Mouse (Mus musculus) adrenal gland, postnatal 10 days (tissue): ENCODE results near the gene Gtsf2. TPM values are rescaled to one million over a fixed set of nuclear protein-coding genes. Genes with fewer than 3 reads are reported as not detected.

Source experiments
- DNase-seq: peaks from one replicate; pipeline ENCODE4 v3.0.0; 2021; ENCODE audit warnings: mixed read lengths
- total RNA-seq, 2 experiments: library from RNA; stranded (reverse); gene quantifications; 2 replicates each; pipeline ENCODE4 v1.2.3; 2021

Gene Gtsf2
- total RNA-seq, 2 experiments from 2014 or later: not detected

DNA sequence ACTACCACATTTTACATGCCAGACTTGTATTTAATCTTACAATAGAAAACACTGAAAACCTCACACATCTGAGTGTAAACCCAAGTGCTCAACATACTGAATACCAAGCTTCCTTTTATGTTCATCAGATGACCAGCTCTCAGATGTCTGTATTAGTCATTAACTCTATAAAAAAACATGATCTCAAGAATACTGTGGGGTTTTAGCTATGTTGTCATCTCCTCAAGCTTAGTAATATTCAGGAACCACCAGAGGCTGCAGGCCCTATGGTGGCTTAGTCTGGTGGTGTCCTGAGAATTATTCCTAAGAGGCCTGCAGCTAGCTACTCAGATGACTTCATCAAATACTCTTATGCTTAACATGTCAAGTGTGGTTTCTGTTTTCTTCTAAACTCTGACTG lies 54.7 kb downstream of the Gtsf2 start:
- no peak for DNase-seq

Other genes with a start within 250 kb of the Gtsf2 start
- 10 to 100 TPM; 66.6 to 85.8 TPM for gene Cbx5, start 208.7 kb downstream of the Gtsf2 start, total RNA-seq
- gene Hnrnpa1, start 208.0 kb downstream of the Gtsf2 start, total RNA-seq: 100 to 1,000 TPM; 248 to 299 TPM
- 1 to 10 TPM; 3.2 to 4.3 TPM for gene Nfe2, start 190.1 kb downstream of the Gtsf2 start, total RNA-seq
- gene Copz1, start 175.8 kb downstream of the Gtsf2 start, total RNA-seq: 100 to 1,000 TPM; 114 TPM
- not detected for gene Gpr84, start 137.9 kb downstream of the Gtsf2 start, total RNA-seq
- 10 to 100 TPM; 20.1 to 24.2 TPM for gene Zfp385a, start 108.4 kb downstream of the Gtsf2 start, total RNA-seq
- 10 to 100 TPM; 38.0 to 38.2 TPM for gene Itga5, start 81.7 kb downstream of the Gtsf2 start, total RNA-seq
- gene Gtsf1, start 18.0 kb downstream of the Gtsf2 start, total RNA-seq: not detected
- 1 to 10 TPM; 6.4 to 7.2 TPM for gene Nckap1l, start 5.3 kb upstream of the Gtsf2 start, total RNA-seq
- gene Pde1b, start 54.6 kb upstream of the Gtsf2 start, total RNA-seq: 1 to 10 TPM; 5.6 to 9.4 TPM
- 10 to 100 TPM; 23.0 to 37.4 TPM for gene Ppp1r1a, start 89.5 kb upstream of the Gtsf2 start, total RNA-seq
- gene Glycam1, start 116.6 kb upstream of the Gtsf2 start, total RNA-seq: 10 to 100 TPM; 22.6 to 27.0 TPM